ENCODE assay signal across 8 mouse cellular contexts in genomic region chr4:129496631-129497030, GRCm38 (mm10). TPM values are rescaled to one million over a fixed set of nuclear protein-coding genes. Genes with fewer than 3 reads are reported as not detected.
DNase-seq lines count a peak whose midpoint lies in the region; ATAC-seq and TF ChIP-seq lines count a peak whose summit lies in the region.

No protein-coding gene starts in this region.

- H3K9ac ChIP-seq in heart, embryonic 13.5 days = no peak overlapping the region; the same call in 1 of the 2 replicates

- no peak for TF ChIP-seq CTCF in testis, adult 2 months (IDR thresholded peaks at IDR 0.05; ENCODE audit: control insufficient read depth, insufficient read depth, insufficient replicate concordance, low read depth, low read length)

- H3K4me3 ChIP-seq in testis, adult 2 months (ENCODE audit: control insufficient read depth, low read depth, low read length) = no peak overlapping the region
- no peak overlapping the region for H3K4me3 ChIP-seq in heart, embryonic 13.5 days

- no peaks in the 10 kb centered on the region for H3K36me3 ChIP-seq in testis, adult 2 months (ENCODE audit: control insufficient read depth, insufficient read depth, low read length)
- no peaks in the 10 kb centered on the region for H3K36me3 ChIP-seq in heart, embryonic 13.5 days

- H3K9me3 ChIP-seq in heart, embryonic 13.5 days = no peaks in the 10 kb centered on the region

- no peak for TF ChIP-seq POLR2A in testis, adult 2 months (IDR thresholded peaks at IDR 0.05; ENCODE audit: control insufficient read depth, low read depth, low read length)

- no peaks in the 10 kb centered on the region for H3K27me3 ChIP-seq in testis, adult 2 months (ENCODE audit: control insufficient read depth, insufficient read depth, low read length)
- H3K27me3 ChIP-seq in heart, embryonic 13.5 days (replicated peaks) = peaks cover 16% of the 10 kb centered on the region

- peak overlapping the region; percentile 0; the same call in 1 of the 2 replicates for H3K4me2 ChIP-seq in heart, embryonic 13.5 days

- WGBS in heart, embryonic 13.5 days = 27% methylated on average over 6 of the region's 6 CpGs

- H3K27ac ChIP-seq in testis, adult 2 months (ENCODE audit: control insufficient read depth, insufficient read depth, low read depth, low read length) = peak overlapping the region; percentile 45; the same call in 1 of the 2 replicates
- H3K27ac ChIP-seq in heart, embryonic 13.5 days (replicated peaks) = peak overlapping the region; percentile 85

- H3K4me1 ChIP-seq in testis, adult 2 months (ENCODE audit: control insufficient read depth, insufficient read depth, low read length) = peaks cover 17% of the 10 kb centered on the region
- peaks cover 50% of the 10 kb centered on the region for H3K4me1 ChIP-seq in heart, embryonic 13.5 days

- DNase-seq in testis, postnatal 10 days (ENCODE audit: low spot score) = no peak
- DNase-seq in kidney, postnatal 14 days = peak; percentile 82
- DNase-seq in thymus, postnatal 25 days = peak; percentile 29
- no peak for DNase-seq in cerebellum, postnatal 14 days
- DNase-seq in ovary, adult 18-20 months (ENCODE audit: low spot score) = no peak

- no peak for ATAC-seq in heart, embryonic 13.5 days (ENCODE audit: extremely low read depth, insufficient number of reproducible peaks, low FRiP score, low TSS enrichment)
- peak; percentile 61 for ATAC-seq in megakaryocyte, adult 5-6 weeks (ENCODE audit: poor library complexity, severe bottlenecking)

RNA-seq across cellular contexts. Expression of gene Fam229a, which starts 5.6 kb away (rescaled TPM):
- polyA plus RNA-seq in testis, adult 2 months (2012; rRNA removed) = 945 and 1,232 TPM in 2 replicates
- polyA plus RNA-seq in heart, embryonic 13.5 days (2015; fragmentation: Nextera tagmentation; extraction: Ambion mirVana) = not detected in 2 replicates
- total RNA-seq in megakaryocyte, adult 5-6 weeks (2015) = not detected in 2 replicates
- total RNA-seq in megakaryocyte, adult 5-6 weeks (2017) = not detected in 2 replicates

RNA-seq across cellular contexts. Expression of gene Tssk3, which starts 5.8 kb away (rescaled TPM):
- polyA plus RNA-seq in testis, adult 2 months (2012; rRNA removed) = 252 and 267 TPM in 2 replicates
- polyA plus RNA-seq in heart, embryonic 13.5 days (2015; fragmentation: Nextera tagmentation; extraction: Ambion mirVana) = not detected in 2 replicates
- total RNA-seq in megakaryocyte, adult 5-6 weeks (2015) = not detected in 2 replicates
- total RNA-seq in megakaryocyte, adult 5-6 weeks (2017) = not detected in 2 replicates

RNA-seq across cellular contexts. Expression of gene Marcksl1, which starts 16.8 kb away (rescaled TPM):
- 55.6 and 69.9 TPM in 2 replicates for polyA plus RNA-seq in testis, adult 2 months (2012; rRNA removed)
- 383 and 399 TPM in 2 replicates for polyA plus RNA-seq in heart, embryonic 13.5 days (2015; fragmentation: Nextera tagmentation; extraction: Ambion mirVana)
- total RNA-seq in megakaryocyte, adult 5-6 weeks (2015) = 28.5 and 32.6 TPM in 2 replicates
- total RNA-seq in megakaryocyte, adult 5-6 weeks (2017) = 25.4 and 29.3 TPM in 2 replicates

RNA-seq across cellular contexts. Expression of gene Bsdc1, which starts 35.2 kb away (rescaled TPM):
- polyA plus RNA-seq in testis, adult 2 months (2012; rRNA removed) = 35.5 and 38.2 TPM in 2 replicates
- polyA plus RNA-seq in heart, embryonic 13.5 days (2015; fragmentation: Nextera tagmentation; extraction: Ambion mirVana) = 25.4 and 26.9 TPM in 2 replicates
- total RNA-seq in megakaryocyte, adult 5-6 weeks (2015) = 24.3 and 24.9 TPM in 2 replicates
- total RNA-seq in megakaryocyte, adult 5-6 weeks (2017) = 28.5 and 35.8 TPM in 2 replicates

RNA-seq across cellular contexts. Expression of gene Hdac1, which starts 45.9 kb away (rescaled TPM):
- polyA plus RNA-seq in testis, adult 2 months (2012; rRNA removed) = 123 and 132 TPM in 2 replicates
- polyA plus RNA-seq in heart, embryonic 13.5 days (2015; fragmentation: Nextera tagmentation; extraction: Ambion mirVana) = 127 and 141 TPM in 2 replicates
- total RNA-seq in megakaryocyte, adult 5-6 weeks (2015) = 94.1 and 98.6 TPM in 2 replicates
- total RNA-seq in megakaryocyte, adult 5-6 weeks (2017) = 68.6 and 75.0 TPM in 2 replicates

Comparison
In these comparisons a context has a peak if more than half of its experiments do, and no peak if none do; other contexts are left out.
1. DNase-seq: peak in kidney, postnatal 14 days (single experiment) and thymus, postnatal 25 days (single experiment); none in testis, postnatal 10 days (single experiment), cerebellum, postnatal 14 days (0 of 2) and ovary, adult 18-20 months (single experiment).
2. RNA of gene Fam229a, which starts 5.6 kb away (polyA plus RNA-seq): 945 to 1,232 TPM in testis, adult 2 months; not detected in heart, embryonic 13.5 days; every median in the first group is over 100 times any median in the second.
3. RNA of gene Tssk3, which starts 5.8 kb away (polyA plus RNA-seq): 252 to 267 TPM in testis, adult 2 months; not detected in heart, embryonic 13.5 days; every median in the first group is over 100 times any median in the second.